Mouse (Mus musculus): ENCODE measurements at regions not wholly inside any gene's neighbourhood (a gene's known extent, or its start where the extent isn't known, plus 50 kb on each side); places are given as distances from the start of the nearest gene placed in this dataset.

DNA sequence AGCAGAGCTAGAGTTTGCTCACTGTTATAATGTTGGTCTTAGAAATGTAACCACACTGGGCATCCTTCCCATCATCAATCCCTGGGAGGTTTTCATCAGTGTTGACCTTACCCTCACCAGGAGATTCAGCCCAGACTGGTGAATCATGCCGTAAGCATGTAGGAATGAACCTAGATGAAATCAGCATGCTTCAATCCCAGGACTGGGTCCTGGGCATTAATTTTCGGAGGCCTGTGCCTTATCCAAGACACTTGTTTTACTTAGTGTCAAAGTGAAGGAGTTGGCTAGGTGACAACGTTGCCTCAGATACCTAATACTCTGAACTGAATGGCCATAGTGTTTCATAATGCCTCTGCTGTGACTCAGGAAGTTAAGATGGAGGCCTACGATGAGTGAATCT, 368.4 kb downstream of the Ins1 start:
- no peak overlapping the region for H3K27ac ChIP-seq (ENCODE audit: insufficient read depth, low read depth)
- no peak overlapping the region for H3K4me2 ChIP-seq (ENCODE audit: insufficient read depth, low read depth, poor library complexity, severe bottlenecking)
- no peaks in the 10 kb centered on the region for H3K9me3 ChIP-seq (replicated peaks; ENCODE audit: low read length)
- no peaks in the 10 kb centered on the region for H3K36me3 ChIP-seq (replicated peaks in 1 of 2; ENCODE audit: control insufficient read depth in 1 of 2, insufficient read depth in 1 of 2, low read length in 1 of 2)
- DNase-seq (ENCODE audit: extremely low read depth) = no peak
- H3K4me1 ChIP-seq (ENCODE audit: control insufficient read depth in 1 of 2, insufficient read depth in 2 of 2) = peaks cover 0 to 3% of the 10 kb centered on the region in 2 experiments; a peak in 1 of 4 replicates
- no peaks in the 10 kb centered on the region for H3K79me2 ChIP-seq (replicated peaks; ENCODE audit: control insufficient read depth, extremely low read depth, insufficient read depth, poor library complexity, severe bottlenecking)
- no peak for TF ChIP-seq ELF1 (IDR thresholded peaks at IDR 0.05; ENCODE audit: low read depth, low read length)
- dilution Hi-C loops (cut with MboI; ENCODE audit: extremely low pct_ligation_motif_present, extremely low pct_unique_long_range_greater_than_20kb, low sequenced_read_pairs) (no loop called here), in situ Hi-C loops (cut with MboI; ENCODE audit: low pct_ligation_motif_present, low pct_unique_long_range_greater_than_20kb, low sequenced_read_pairs) (no loop called here)
- no peaks in the 10 kb centered on the region for H3K27me3 ChIP-seq (replicated peaks)
- no peak overlapping the region for H3K9ac ChIP-seq (ENCODE audit: insufficient read depth, low read depth)
- no peak overlapping the region for H3K4me3 ChIP-seq (replicated peaks in 1 of 3; ENCODE audit: low read depth in 2 of 3, low read length in 2 of 3, poor library complexity in 1 of 3)

GRCm38 (mm10) chr19:52624310-52624709, 360.2 kb downstream of the Ins1 start:
- Histone ChIP-seq H3K79me2 (replicated peaks; ENCODE audit: control insufficient read depth, extremely low read depth, insufficient read depth, poor library complexity, severe bottlenecking) (no peaks in the 10 kb centered on the region), H3K9ac (ENCODE audit: insufficient read depth, low read depth) (no peak overlapping the region), H3K4me1 (ENCODE audit: control insufficient read depth in 1 of 2, insufficient read depth in 2 of 2) (no peaks in the 10 kb centered on the region), H3K4me2 (ENCODE audit: insufficient read depth, low read depth, poor library complexity, severe bottlenecking) (no peak overlapping the region), H3K27me3 (replicated peaks) (no peaks in the 10 kb centered on the region), H3K4me3 (replicated peaks in 1 of 3; ENCODE audit: low read depth in 2 of 3, low read length in 2 of 3, poor library complexity in 1 of 3) (no peak overlapping the region), H3K36me3 (replicated peaks in 1 of 2; ENCODE audit: control insufficient read depth in 1 of 2, insufficient read depth in 1 of 2, low read length in 1 of 2) (no peaks in the 10 kb centered on the region), H3K9me3 (replicated peaks; ENCODE audit: low read length) (no peaks in the 10 kb centered on the region), H3K27ac (ENCODE audit: insufficient read depth, low read depth) (no peak overlapping the region)
- in situ Hi-C loops (cut with MboI; ENCODE audit: low pct_ligation_motif_present, low pct_unique_long_range_greater_than_20kb, low sequenced_read_pairs) = no loop called here
- DNase-seq (ENCODE audit: extremely low read depth) = no peak
- TF ChIP-seq MXI1 (IDR thresholded peaks at IDR 0.05; ENCODE audit: low read depth, low read length) (no peak), POLR2A (IDR thresholded peaks at IDR 0.05; ENCODE audit: low read depth, low read length) (no peak), RCOR1 (conservative IDR thresholded peaks at IDR 0.05; ENCODE audit: low read depth, low read length) (no peak), UBTF (IDR thresholded peaks at IDR 0.05; ENCODE audit: low read depth, low read length) (no peak)
- dilution Hi-C loops (cut with MboI; ENCODE audit: extremely low pct_ligation_motif_present, extremely low pct_unique_long_range_greater_than_20kb, low sequenced_read_pairs) = no loop called here

DNA sequence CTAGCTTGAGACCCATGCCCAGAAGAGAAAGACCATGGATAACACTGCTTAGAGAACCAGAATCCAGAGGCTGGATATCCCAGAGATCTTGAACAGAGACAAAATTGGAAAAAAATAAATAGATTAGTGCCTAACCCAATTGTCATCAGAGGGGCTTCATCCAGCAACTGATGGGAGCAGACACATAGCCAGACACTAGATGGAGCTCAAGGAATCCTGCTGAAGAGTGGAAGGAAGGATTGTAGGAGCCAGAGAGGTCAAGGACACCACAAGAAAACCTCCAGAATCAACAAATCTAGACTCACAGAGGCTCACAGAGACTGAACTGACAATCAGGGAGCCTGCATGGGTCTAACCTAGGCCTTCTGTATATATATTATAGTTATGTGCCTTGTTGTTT, 359.4 kb downstream of the Ins1 start:
- no peaks in the 10 kb centered on the region for H3K4me1 ChIP-seq (ENCODE audit: control insufficient read depth in 1 of 2, insufficient read depth in 2 of 2)
- TF ChIP-seq ZC3H11A (IDR thresholded peaks at IDR 0.05; ENCODE audit: low read depth, low read length) = no peak
- TF ChIP-seq SMC3 (IDR thresholded peaks at IDR 0.05; ENCODE audit: low read depth, low read length) = peak; percentile 24; the same call in 1 of the 2 replicates
- peak in 1 of 2 experiments; percentile 39; a peak in 2 of 4 replicates for TF ChIP-seq CTCF (conservative IDR thresholded peaks at IDR 0.05 in 1 of 2, IDR thresholded peaks at IDR 0.05 in 1 of 2; ENCODE audit: low read depth in 2 of 2, low read length in 2 of 2)
- TF ChIP-seq RAD21 (IDR thresholded peaks at IDR 0.05; ENCODE audit: low read depth, low read length) = peak; percentile 33
- TF ChIP-seq MAX (IDR thresholded peaks at IDR 0.05; ENCODE audit: low read length) = no peak
- no peak overlapping the region for H3K27ac ChIP-seq (ENCODE audit: insufficient read depth, low read depth)
- no peak overlapping the region for H3K4me2 ChIP-seq (ENCODE audit: insufficient read depth, low read depth, poor library complexity, severe bottlenecking)
- no peak overlapping the region for H3K4me3 ChIP-seq (replicated peaks in 1 of 3; ENCODE audit: low read depth in 2 of 3, low read length in 2 of 3, poor library complexity in 1 of 3)
- no peak overlapping the region for H3K9ac ChIP-seq (ENCODE audit: insufficient read depth, low read depth)
- no peaks in the 10 kb centered on the region for H3K36me3 ChIP-seq (replicated peaks in 1 of 2; ENCODE audit: control insufficient read depth in 1 of 2, insufficient read depth in 1 of 2, low read length in 1 of 2)
- dilution Hi-C loops (cut with MboI; ENCODE audit: extremely low pct_ligation_motif_present, extremely low pct_unique_long_range_greater_than_20kb, low sequenced_read_pairs) = no loop called here
- no peak for DNase-seq (ENCODE audit: extremely low read depth)
- no peaks in the 10 kb centered on the region for H3K27me3 ChIP-seq (replicated peaks)
- in situ Hi-C loops (cut with MboI; ENCODE audit: low pct_ligation_motif_present, low pct_unique_long_range_greater_than_20kb, low sequenced_read_pairs) = no loop called here
- H3K79me2 ChIP-seq (replicated peaks; ENCODE audit: control insufficient read depth, extremely low read depth, insufficient read depth, poor library complexity, severe bottlenecking) = no peaks in the 10 kb centered on the region
- no peaks in the 10 kb centered on the region for H3K9me3 ChIP-seq (replicated peaks; ENCODE audit: low read length)
